Mouse (Mus musculus) kidney, postnatal 0 days (tissue): ENCODE data around the gene Pde3a. TPM values are rescaled to one million over a fixed set of nuclear protein-coding genes. Genes with fewer than 3 reads are reported as not detected.

Source experiments
- ATAC-seq: fragments of 200-750 bp; cut with Nextera tagmentation; replicated peaks from 2 replicates; pipeline ENCODE4 v1.8.0; 2017; ENCODE audit warnings: low read depth, moderate number of reproducible peaks, moderate TSS enrichment, moderate library complexity; ENCODE audit not compliant: low FRiP score
- DNase-seq: peaks from one replicate; pipeline ENCODE4 v3.0.0-alpha.2; 2016; ENCODE audit warnings: low spot score
- H3K27ac ChIP-seq: fragments of 300-500 bp; sonication (generic); 2 replicates; pipeline ENCODE4 v1.5.1; 2014; ENCODE audit warnings: mild to moderate bottlenecking
- H3K27me3 ChIP-seq: fragments of 300-500 bp; sonication (generic); 2 replicates; pipeline ENCODE4 v1.6.1; 2014; ENCODE audit warnings: low read length, mixed read lengths; ENCODE audit not compliant: insufficient read depth
- H3K36me3 ChIP-seq: fragments of 300-500 bp; sonication (generic); 2 replicates; pipeline ENCODE4 v1.6.1; 2014; ENCODE audit warnings: low read length, mixed read lengths; ENCODE audit not compliant: insufficient read depth
- H3K4me1 ChIP-seq: fragments of 300-500 bp; sonication (generic); replicated peaks from 2 replicates; pipeline ENCODE4 v1.6.1; 2014; ENCODE audit warnings: antibody characterized with exemption, low read length, mixed read lengths; ENCODE audit not compliant: insufficient read depth
- H3K4me2 ChIP-seq: fragments of 300-500 bp; sonication (generic); 2 replicates; pipeline ENCODE4 v1.6.1; 2014; ENCODE audit warnings: mild to moderate bottlenecking, low read length, moderate library complexity, mixed read lengths
- H3K4me3 ChIP-seq: fragments of 300-500 bp; sonication (generic); replicated peaks from 2 replicates; pipeline ENCODE4 v1.5.1; 2014; ENCODE audit warnings: low read depth, low read length
- H3K9ac ChIP-seq: fragments of 300-500 bp; sonication (generic); 2 replicates; pipeline ENCODE4 v1.6.1; 2014; ENCODE audit warnings: low read depth, low read length
- H3K9me3 ChIP-seq: fragments of 300-500 bp; sonication (generic); replicated peaks from 2 replicates; pipeline ENCODE4 v1.6.1; 2016; ENCODE audit warnings: low read length, inconsistent platforms, mixed read lengths
- CTCF ChIP-seq: IDR thresholded peaks from 2 replicates; pipeline ENCODE4 v1.5.1; 2016; ENCODE audit warnings: antibody characterized with exemption, low read depth, mild to moderate bottlenecking, moderate library complexity
- WGBS: fragments of 180-500 bp; shearing (Covaris S2); extraction: QIAGEN DNeasy Blood & Tissue Kit; methylation state at CpG from one replicate; pipeline ENCODE4 v1.1.7; 2014; 5-methylcytosine and 5-hydroxymethylcytosine counted together
- polyA plus RNA-seq: library from polyadenylated mRNA; unstranded; fragments of >200 nt; fragmentation: Nextera tagmentation; extraction: Ambion mirVana; gene quantifications from 2 replicates; pipeline ENCODE4 v1.2.1, GENCODE M21; 2015

Gene Pde3a
- polyA plus RNA-seq, 1 experiment from 2014 or later: 9.9 TPM

- DNase-seq (peak; percentile 39), ATAC-seq (no peak)
- Histone ChIP-seq H3K4me1 (no peaks in the 10 kb centered on the region), H3K36me3 (no peaks in the 10 kb centered on the region), H3K4me3 (no peak overlapping the region), H3K9ac (no peak overlapping the region), H3K27ac (no peak overlapping the region), H3K27me3 (no peaks in the 10 kb centered on the region), H3K9me3 (no peaks in the 10 kb centered on the region), H3K4me2 (no peak overlapping the region)
- TF ChIP-seq CTCF: no peak
- WGBS: 38% methylated on average over 3 of the region's 3 CpGs
Measured at GRCm38 (mm10) chr6:141474696-141475095, 225.6 kb downstream of the Pde3a start.

DNA sequence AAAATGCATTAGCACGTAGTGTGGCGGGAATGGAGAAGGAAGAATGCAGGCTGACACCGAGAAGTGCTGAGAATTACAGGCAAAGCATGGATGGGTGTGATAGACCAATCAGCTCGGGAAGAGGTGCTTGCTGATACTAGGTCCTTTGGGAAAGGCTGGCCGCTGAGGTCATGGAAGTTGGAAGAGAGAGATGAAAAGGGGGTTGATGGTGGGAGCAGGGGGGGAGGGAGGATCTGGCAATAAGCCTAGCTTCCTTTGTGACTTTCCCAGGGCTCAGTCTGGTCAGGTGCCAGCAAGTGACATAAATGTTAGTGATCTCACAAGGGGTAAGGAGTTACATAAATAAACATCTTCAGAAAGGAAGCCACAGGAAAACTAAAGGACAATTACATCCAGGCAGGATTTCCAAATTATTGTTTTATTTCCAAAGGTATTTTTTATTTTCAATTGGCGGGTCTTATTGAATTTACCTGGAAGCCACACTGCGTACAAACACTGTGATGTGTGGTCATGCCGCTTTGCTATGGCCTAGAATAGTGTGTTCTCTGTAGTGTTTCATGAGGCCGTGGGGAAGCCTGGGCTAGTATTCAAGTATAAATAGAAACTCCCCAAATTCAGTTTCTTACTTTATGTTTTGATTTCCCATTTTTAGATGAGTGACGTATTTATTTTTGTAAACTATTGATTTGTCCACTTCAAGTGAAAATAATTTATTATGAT, 236.4 kb downstream of the Pde3a start:
- peak; percentile 35 for DNase-seq
- Histone ChIP-seq H3K36me3 (no peaks in the 10 kb centered on the region), H3K4me1 (0 out of 2 replicates have a peak, but pooled peaks cover 7% of the 10 kb centered on the region), H3K27me3 (no peaks in the 10 kb centered on the region), H3K9me3 (no peaks in the 10 kb centered on the region), H3K9ac (no peak overlapping the region), H3K27ac (no peak overlapping the region), H3K4me3 (no peak overlapping the region), H3K4me2 (no peak overlapping the region)
- no peak for ATAC-seq
- WGBS: 47% methylated on average over 10 of the region's 10 CpGs
- no peak for TF ChIP-seq CTCF

GRCm38 (mm10) chr6:141487266-141487665, 238.2 kb downstream of the Pde3a start:
- no peaks in the 10 kb centered on the region for H3K27me3 ChIP-seq
- DNase-seq: peak; percentile 71
- H3K27ac ChIP-seq: no peak overlapping the region
- H3K36me3 ChIP-seq: no peaks in the 10 kb centered on the region
- 77% methylated on average over 7 of the region's 7 CpGs for WGBS
- peak; percentile 71 for TF ChIP-seq CTCF
- 0 out of 2 replicates have a peak, but pooled peaks cover 7% of the 10 kb centered on the region for H3K4me1 ChIP-seq
- H3K4me3 ChIP-seq: no peak overlapping the region
- ATAC-seq: 0 out of 2 replicates have a peak, but pooled peaks have one; percentile 37
- no peaks in the 10 kb centered on the region for H3K9me3 ChIP-seq
- no peak overlapping the region for H3K4me2 ChIP-seq
- no peak overlapping the region for H3K9ac ChIP-seq

DNA sequence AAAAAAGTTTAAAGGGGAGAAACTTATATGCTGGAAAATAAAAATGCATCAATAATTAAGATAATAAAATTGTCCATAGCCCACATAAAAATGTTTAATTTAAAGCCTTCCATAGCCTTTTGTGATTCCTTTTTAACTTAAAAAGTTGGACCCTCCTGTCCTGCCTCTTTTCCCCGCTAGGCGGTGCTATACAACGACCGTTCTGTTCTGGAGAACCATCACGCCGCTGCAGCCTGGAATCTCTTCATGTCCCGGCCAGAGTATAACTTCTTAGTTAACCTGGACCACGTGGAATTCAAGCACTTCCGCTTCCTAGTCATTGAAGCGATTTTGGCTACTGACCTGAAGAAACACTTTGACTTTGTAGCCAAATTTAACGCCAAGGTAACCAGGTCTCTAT, 239.6 kb downstream of the Pde3a start:
- ATAC-seq: peak; percentile 70; the same call in 1 of the 2 replicates

DNA sequence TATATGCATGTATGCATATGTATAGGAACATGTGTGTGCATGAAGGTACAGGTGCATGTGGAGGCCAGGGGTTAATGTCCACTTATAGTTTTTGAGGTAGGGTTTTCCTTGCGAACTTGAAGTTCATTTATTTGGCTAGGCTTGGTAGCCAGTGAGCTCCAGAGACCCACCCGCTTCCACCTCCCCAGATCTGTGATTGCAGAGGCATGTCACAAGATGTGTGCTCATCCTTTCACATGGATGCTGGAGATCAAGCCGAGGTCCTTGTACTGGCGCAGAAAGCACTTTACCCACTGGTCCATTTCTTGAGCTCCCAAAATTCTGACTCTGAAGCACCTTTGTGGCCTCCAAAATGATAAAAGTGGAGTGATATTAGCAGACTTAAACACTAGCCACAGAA, 245.8 kb downstream of the Pde3a start:
- no peak for DNase-seq
- TF ChIP-seq CTCF: no peak
- H3K4me1 ChIP-seq: no peaks in the 10 kb centered on the region
- no peaks in the 10 kb centered on the region; the same call in 1 of the 2 replicates for H3K36me3 ChIP-seq
- H3K27me3 ChIP-seq: no peaks in the 10 kb centered on the region
- no peak overlapping the region for H3K4me3 ChIP-seq
- 85% methylated on average over 4 of the region's 4 CpGs for WGBS
- no peak overlapping the region for H3K4me2 ChIP-seq
- H3K9me3 ChIP-seq: no peaks in the 10 kb centered on the region
- H3K27ac ChIP-seq: no peak overlapping the region
- no peak overlapping the region for H3K9ac ChIP-seq
- no peak for ATAC-seq

More for the DNA sequence above, 239.6 kb downstream of the Pde3a start:
- H3K27ac ChIP-seq: no peak overlapping the region
- no peak overlapping the region for H3K4me3 ChIP-seq
- H3K9ac ChIP-seq: no peak overlapping the region
- DNase-seq: peak; percentile 71
- no peaks in the 10 kb centered on the region for H3K27me3 ChIP-seq
- 0 out of 2 replicates have a peak, but pooled peaks cover 7% of the 10 kb centered on the region for H3K4me1 ChIP-seq
- no peaks in the 10 kb centered on the region for H3K9me3 ChIP-seq
- WGBS: 16% methylated on average over 11 of the region's 11 CpGs
- H3K36me3 ChIP-seq: no peaks in the 10 kb centered on the region
- TF ChIP-seq CTCF: peak; percentile 79
- H3K4me2 ChIP-seq: no peak overlapping the region

- H3K27ac ChIP-seq: no peak overlapping the region
- no peaks in the 10 kb centered on the region for H3K4me1 ChIP-seq
- no peaks in the 10 kb centered on the region; the same call in 1 of the 2 replicates for H3K36me3 ChIP-seq
- H3K4me2 ChIP-seq: no peak overlapping the region
- H3K27me3 ChIP-seq: no peaks in the 10 kb centered on the region
- H3K4me3 ChIP-seq: no peak overlapping the region
- no peak for TF ChIP-seq CTCF
- WGBS: 33% methylated on average over 13 of the region's 13 CpGs
- no peak overlapping the region for H3K9ac ChIP-seq
- no peaks in the 10 kb centered on the region for H3K9me3 ChIP-seq
- peak; percentile 20 for DNase-seq
- ATAC-seq: 0 out of 2 replicates have a peak, but pooled peaks have one; percentile 47
Measured at GRCm38 (mm10) chr6:141495634-141496418, 246.8 kb downstream of the Pde3a start.
